Mouse (Mus musculus) embryo, embryonic 11.5 days (tissue): ENCODE data around the gene Ntf3.

Source experiments
- DNase-seq: peaks from one replicate; pipeline ENCODE4 v3.0.0-alpha.2; 2012; ENCODE audit warnings: low read depth, low spot score

Gene Ntf3

DNA sequence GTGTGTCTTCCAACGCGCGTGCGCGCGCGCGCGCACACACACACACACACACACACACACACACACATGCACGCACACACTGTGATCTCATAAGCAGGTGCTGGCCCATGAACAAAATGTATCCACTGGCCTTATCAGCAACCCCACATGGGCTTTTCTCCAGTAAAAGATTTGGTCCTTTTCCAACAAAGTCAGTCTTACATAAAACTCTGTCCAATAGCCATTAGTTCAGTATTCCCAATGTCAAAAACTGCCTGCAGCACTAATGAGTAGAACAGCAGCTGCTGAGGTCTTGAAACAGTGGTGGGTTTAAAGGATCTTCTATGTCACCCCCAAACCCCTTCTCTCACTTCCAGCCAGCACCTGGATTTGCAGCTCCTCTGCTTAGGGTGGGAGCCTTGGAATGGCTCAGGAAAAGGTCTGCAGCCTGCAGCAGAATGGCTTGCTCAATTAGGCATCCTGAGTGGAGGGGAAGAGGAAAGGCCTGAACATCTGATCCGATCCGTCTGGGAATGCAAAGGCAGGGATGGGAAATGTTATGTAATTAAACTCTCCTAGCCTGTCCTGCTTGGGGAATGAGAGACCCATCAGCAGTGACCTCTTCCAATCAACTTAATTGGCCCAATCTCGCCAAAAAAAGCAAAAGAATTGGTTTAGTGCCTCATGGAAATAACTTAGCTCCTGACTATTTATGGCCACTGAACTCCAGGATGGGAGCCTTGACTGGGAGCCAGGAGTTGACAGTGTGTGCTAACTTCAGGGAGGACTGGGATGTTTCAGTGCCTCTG lies 7.2 kb downstream of the Ntf3 start:
- no peak for DNase-seq

DNA sequence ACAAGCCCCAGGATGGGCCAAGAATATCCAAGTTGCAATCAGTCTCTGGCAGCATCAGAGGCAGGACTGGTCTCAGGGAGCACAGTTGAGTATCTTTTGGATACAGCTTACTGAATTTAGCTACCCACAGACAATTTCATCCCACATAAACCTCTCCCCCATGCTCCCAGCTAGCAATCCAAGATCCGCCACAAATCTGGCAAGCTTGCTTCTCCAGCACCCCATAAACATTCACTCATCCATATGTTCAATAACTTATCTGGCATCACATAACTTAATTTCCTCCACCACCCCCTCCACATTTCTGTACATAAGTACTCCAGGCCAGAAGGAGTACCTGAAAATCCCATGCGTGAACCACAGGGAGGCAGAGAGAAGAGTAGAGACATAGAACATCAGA lies 10.8 kb downstream of the Ntf3 start:
- no peak for DNase-seq

DNA sequence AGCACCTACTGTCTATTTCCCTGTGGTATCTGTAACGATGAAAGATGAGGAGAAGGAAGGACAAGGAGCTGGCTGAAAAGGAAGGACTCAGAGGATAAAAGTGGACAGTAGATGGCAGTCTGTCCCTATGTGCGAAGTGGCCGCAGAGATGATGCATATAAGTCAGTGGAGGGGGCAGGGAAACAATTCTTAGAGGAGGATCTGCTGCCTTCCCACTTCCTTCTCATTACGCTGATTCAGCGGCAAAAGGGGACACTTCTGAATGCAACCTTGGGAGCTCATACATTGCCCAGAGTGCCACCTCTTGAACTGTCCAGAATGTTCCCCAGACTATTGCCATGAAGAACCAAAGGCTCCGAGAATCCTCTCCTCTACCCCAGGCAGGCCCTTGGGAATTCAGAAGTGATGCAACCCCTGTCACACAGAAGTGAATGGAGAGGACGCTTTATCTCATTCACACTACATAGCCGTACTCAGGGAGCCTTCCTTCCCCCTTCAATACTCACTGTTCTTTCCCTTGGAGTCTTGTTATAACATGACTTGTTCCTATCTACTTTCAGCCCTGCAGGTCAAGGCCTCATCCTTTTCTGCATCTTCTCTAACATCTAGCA lies 12.2 kb downstream of the Ntf3 start:
- no peak for DNase-seq

DNA sequence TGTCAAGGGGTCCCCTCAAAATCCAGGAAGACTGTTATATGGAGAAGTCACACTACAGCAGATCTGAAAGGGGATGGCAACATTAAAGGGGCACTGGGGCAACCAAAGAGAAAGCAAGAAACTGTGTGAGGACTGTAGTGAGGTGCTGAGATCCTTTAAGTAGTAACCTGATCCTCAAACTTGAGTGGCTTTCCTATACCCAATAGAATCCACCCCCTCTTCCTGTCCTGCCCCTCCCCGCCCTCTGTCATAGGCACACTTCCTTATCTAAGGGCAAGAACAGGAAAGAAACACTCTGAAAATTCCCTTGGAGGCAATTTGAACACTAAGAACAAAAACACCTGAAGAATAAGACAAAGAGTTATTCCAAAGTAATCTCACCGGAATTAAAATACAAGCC lies 13.6 kb downstream of the Ntf3 start:
- DNase-seq = no peak

DNA sequence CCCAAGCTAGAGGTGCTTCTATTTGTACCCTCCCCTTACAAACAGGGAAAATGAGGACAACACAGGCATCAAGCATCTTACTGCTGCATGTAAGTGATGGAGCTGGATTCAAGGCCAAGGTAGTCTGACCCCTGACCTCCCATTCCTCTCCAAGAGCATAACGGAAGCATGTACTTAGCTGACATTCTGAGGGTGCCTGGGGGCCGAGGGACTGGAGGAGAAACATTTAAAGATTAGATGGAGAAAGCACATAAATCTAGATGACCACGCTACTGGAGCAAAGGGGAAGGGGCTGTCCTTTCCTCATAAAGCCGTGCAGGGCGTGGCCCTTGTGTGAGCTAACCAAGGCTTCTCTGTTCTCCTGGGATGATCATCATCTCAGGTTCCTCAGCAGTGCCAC lies 23.1 kb downstream of the Ntf3 start:
- DNase-seq = no peak

DNA sequence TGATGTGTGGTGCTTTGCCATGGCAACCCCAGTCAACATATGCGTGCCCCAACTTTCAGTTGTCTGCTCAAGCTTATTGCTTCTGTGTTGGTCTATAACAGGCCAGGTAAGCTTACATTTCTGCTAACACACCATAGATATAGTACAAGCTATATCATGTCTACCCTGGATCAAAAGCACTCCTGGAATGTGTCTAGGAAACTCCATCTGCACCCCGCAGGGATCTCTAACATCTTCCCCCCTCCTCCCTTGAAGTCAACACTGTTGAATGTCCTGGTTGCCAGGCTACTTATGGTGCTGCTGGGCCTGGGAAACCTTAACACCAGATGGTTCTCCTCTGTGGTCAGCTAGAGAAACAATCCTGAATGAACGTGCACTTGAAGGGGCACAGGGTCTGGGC lies 24.0 kb downstream of the Ntf3 start:
- DNase-seq = no peak

DNA sequence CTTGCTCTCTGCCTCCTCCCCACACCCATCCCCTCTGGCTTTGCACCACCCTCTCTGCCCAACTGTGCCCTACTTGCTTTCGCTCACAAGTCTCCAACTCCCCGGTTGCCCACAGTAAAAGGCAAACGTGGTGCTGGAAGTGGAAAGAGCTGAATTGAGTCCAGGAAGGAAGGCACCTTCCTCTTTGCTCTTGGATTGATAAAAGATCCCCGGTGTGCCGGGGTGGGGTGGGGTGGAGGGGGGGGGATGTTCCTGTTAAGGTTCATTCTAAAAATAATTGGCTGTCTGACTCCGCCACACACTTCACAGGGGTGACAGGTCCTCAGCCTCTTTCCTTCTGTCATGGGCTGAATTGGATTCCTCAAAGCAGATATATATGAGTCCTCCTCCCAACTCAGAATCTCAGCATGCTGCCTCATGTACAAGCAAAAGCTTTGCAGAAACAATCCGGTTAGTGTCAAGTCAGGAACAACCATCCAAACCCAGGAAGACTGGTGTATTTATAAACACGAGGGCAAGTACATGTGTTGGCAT lies 24.6 kb downstream of the Ntf3 start:
- no peak for DNase-seq

DNA sequence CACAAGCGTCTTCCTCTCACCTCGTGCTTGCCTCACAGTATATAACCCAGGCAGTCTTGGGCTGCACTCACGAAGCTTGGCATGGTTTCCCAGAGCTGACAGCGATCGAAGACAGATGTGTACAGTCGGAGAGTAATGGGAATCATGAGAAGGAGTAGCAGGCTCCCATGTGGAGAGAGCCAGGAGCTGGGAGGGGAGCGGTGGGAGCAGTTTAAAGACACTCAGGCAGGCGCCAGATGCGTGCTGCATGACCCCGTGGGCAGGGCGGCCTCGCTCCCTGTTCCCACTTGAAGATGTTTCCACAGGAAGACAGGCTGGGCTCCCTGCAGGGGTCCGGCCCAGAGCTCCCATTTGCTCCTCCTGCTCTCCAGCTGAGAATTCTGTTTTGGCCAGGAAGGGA lies 25.2 kb downstream of the Ntf3 start:
- no peak for DNase-seq

DNA sequence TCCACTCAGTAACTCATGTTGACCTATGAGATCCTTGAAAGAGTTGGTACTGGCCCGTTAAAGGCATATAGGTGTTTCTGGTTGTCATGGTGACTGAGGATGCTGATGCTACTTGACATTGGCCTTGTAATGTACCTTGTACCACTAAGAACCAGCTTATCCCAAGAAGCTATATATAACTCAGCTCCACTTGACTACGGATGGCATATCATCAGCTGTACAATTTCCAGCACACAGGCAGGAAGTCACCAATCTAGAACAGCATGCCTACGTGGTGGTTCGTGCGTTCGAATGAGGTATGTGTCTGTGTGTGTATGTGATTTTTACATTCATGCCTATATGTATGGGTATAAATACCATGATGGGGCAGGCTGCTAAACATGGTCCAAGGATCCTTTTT lies 25.7 kb downstream of the Ntf3 start:
- no peak for DNase-seq

DNA sequence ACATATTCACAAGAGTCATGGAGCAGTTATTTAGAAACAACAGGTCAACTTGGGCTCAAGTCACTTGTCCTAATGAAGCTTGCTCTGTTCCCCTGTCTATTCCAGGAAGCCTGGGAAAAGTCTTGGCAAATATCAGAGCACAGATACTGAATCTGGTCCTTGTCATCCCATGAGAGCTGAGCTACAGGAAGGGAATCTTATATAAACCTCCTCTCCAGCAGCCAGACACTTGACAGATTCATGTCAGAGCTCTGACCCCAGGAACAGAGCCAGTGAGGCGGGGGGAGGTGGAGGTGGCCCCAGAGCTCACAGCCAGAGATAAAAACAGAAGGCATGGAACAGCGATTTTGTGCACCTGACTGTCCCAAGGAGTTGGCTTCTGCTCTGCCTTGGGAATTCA lies 26.3 kb downstream of the Ntf3 start:
- DNase-seq = no peak

DNA sequence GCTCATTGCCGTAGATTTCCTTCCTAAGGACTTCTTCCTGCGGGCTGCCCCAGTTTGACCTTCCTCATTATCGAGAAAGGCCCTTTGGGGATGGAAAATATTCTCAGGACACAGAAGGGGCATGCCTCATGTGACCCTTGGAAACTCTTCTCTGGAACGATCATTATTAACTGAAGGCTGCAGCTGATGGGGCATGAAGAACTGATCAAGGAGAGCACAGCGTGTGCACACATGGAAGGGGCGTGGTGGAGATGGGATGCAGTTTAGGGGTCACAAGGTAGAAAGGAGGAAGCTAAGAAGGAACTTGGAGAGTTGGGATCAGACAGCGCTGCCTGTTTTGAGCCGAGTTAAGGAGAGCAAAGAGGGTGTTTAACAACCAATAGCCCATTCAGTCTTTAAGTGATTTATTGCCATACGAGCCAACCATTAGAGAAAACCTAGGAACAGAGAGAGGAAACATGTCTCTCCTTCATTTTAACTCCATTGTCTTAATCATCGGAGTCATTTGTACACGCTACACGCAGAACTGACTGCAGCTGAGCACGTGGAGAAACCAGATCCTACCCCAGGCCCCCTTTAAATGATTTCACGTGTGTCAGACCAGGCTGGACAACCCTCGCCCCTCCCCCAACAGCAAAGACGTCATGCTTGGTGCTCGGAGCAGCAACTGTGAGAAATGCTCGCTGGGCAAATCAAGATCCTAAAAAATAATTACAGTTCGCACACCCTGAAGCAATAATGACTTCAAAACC lies 32.4 kb downstream of the Ntf3 start:
- no peak for DNase-seq

DNA sequence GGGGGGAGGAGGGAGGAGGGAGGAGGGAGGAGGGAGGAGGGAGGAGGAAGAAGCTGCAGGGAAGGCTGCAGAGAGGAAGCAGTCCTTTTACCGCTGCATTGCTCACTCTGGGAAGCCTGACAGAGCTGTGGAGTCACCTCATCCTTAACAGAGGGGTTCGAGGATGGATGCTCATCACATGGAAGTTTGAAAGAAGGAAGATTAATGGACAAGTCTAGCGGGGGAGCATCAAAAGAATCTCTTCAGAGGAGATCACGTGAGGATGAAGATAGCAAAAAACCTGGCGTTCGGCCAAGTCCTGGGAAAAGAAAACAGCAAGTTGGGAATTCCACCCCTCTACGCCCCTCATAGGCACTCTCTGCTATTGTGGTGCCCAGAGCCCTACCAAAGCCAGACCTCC lies 38.5 kb downstream of the Ntf3 start:
- no peak for DNase-seq

DNA sequence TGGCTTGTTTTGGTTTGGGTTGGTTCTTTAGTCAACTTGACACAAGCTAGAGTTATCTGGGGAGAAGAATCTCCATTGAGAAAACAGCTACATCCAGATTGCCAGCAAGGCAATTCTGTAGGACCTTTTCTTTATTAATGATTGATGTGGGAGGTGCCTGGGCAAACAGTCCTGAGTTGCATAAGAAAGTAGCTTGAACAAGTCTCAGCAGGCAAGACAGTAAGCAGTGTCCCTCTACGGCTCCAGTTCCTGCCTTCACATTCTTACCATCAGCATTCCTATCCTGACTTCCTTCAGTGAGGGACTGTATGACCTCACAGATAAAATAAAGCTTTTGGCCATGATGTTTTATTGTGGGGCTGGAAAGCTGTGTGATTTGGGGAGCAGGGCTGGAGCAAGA lies 48.5 kb downstream of the Ntf3 start:
- DNase-seq = no peak

DNA sequence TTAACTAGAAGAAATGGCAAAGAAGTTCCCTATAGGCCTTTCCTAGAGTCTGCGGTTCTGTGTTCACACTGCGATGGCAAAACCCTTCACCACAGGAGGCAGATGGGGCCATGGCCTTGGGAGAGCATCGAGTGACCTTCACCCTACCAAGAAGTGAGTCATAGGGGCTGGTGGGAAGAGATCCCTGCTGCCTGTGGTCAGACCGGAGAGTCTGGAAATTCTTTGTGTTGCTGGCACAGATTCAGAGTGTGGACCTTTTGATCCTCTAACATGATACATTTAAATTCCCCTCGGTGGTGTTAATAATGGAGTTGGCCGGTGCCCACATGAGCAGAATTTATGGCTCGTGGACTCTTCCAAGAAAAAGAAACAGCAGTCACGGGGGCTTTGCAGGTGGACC lies 49.5 kb downstream of the Ntf3 start:
- no peak for DNase-seq

DNA sequence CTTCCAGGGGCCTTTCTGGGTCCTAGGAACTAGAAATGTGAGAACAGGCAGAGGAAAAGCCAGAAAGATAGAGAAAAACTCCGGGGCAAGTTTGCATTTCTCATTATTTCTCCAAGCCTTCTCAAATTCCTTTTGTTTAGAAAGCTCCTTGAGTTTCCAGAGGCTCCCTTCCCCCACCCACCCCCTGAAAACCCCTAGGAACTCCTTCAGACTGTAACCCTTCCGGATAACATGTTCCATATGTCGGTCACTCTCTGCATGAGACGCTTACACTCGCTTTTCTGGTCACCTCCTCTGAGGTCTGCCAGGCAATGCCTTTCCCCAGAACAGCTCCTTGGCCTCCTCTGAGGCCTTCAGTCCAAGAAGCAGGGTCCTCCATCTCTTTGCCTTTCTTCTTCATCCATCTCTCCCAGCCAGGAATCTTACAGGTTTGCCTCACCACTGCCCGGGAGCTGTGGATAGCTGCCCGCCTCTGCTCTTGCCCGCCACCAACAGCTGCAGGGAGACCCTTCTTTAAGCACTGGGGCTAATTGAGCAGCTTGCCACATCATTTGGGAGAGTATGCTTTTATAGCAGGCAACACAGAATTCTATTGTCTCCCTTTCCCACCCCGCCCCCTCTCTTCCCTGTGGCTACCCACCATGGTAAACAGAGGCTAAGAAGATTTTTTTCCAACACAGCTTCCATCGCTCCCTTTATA lies 51.6 kb downstream of the Ntf3 start:
- DNase-seq = peak; percentile 51

DNA sequence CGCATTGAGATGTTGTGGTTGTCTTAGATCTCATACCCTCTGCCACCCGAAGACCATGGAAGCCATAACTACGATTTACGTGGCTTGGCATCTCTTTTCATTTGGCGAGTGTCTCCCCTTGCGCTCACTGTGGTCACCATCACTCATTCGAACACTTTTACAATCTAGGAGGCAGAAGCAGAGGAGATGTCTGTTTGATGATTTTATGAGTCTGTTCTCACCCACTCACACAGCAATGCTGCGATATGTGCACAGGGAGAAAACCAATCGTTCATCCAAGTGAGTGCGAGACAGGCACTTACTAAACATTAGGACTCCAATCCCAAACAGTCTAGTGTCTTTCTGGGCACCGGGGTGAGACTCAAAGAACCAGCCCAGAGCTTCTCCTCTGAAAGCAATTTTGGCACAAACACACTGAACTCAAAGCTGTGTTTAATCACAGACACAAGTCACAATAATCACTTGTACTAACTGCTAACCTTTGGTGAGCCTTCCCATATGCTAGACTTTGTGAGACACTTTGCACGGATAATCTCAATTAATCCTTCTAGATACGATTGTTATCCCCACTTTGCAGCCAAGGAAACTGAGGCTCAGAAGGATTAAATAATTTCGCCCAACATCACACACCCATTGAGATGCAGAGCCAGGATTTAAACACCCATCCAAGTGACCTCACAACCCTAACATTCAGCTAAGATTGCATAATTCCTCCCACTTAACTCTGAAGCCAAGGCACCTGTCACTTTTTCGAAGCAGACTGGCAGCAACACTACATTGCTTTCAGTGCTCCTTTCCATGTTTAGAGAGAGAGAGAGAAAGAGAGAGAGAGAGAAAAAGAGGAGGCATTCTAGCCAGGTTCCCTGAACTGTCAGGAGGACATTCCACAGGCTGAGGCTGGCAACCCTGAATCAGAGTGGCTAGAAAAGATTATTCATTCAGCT lies 55.5 kb downstream of the Ntf3 start:
- no peak for DNase-seq

DNA sequence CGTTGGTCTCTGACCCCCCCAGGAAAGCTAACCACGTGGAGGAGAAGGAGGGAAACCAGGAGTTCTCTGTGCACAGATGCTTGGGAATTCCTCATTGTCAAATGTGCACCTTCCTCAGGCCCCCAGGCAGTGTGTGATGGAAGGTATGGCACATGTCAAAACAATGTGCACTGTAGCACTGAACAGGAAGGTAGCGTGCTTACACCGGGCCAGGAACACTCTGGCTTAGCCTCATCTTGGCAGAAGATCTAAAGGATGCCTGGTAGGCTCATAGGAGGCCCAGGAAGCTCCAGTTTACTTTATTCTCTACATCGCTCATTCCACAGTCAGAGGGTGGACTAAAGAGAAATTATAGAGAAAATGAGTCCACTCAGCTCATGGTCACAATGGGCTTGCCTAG lies 57.5 kb downstream of the Ntf3 start:
- no peak for DNase-seq

DNA sequence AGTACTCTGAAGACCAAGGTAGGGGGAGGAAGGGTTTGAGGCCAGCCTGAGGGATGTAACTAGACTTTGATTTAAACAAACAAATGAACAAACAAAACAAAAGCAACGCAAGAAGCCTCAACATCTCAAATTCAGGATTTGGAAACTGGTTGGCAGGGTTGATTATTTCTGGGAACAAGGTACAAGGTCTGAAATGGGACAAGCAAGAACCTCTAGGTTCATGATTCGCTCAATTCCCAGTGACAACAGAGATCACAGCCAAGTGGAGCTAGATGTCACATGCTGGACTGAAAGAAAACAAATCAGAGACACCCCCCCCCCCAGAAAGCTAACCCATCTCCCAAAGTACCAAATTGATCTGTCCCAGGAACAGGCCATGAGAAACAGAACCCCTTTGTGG lies 57.9 kb downstream of the Ntf3 start:
- no peak for DNase-seq

DNA sequence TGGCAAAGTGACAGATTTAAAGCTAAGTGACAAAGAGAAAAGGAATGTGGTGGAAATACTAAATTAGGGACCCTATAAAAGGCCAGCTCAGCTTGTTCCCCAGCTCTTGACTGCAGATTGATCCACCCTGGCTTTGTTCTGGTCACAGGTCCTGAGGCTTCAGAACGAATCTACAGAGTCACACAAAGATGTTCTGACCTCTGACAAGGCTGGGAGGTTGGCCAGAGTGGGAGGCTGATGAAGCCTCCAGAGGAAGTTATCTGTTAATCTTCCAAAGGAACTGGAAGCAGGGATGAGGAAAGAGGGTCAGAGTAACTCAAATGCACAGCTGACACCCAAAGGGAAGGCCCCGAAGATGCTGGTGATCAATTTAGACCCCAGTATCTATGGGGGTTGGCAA lies 59.3 kb downstream of the Ntf3 start:
- DNase-seq = no peak

DNA sequence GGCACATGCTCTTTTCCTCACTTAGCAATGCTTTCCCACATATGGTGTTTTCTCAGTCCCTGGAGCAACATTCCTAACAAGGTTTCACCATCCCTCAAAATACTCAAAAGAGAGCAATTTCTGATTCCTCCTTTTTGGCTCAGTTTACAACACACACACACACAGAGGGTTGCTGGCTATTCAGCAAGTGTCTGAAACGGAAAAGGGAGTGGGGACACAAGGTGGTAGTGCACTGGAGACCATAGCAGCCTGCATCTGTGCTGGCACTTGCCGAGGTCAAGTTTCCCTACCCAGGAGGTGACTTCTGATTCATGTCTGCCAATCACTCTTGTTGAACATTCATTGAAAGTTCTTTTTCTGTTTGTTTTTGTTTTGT lies 59.9 kb downstream of the Ntf3 start:
- no peak for DNase-seq
